Mouse (Mus musculus) midbrain, embryonic 11.5 days (tissue): ENCODE measurements around the gene Fbxo48. TPM values are rescaled to one million over a fixed set of nuclear protein-coding genes. Genes with fewer than 3 reads are reported as not detected.

Source experiments
- ATAC-seq: fragments of 200-750 bp; cut with Nextera tagmentation; 2 replicates; pipeline ENCODE4 v1.8.0; 2017; ENCODE audit warnings: moderate TSS enrichment, moderate library complexity; ENCODE audit not compliant: low FRiP score
- DNase-seq: peaks from one replicate; pipeline ENCODE4 v3.0.0; 2015; ENCODE audit warnings: low spot score; ENCODE audit errors: missing footprints
- H3K27ac ChIP-seq: fragments of 300-500 bp; sonication (generic); 2 replicates; pipeline ENCODE4 v1.5.1; 2014; ENCODE audit warnings: low read depth, low read length
- H3K27me3 ChIP-seq: fragments of 300-500 bp; sonication (generic); 2 replicates; pipeline ENCODE4 v1.6.1; 2014; ENCODE audit warnings: mild to moderate bottlenecking, low read length, moderate library complexity, mixed read lengths; ENCODE audit not compliant: control insufficient read depth, insufficient read depth
- H3K36me3 ChIP-seq: fragments of 300-500 bp; sonication (generic); 2 replicates; pipeline ENCODE4 v1.6.1; 2014; ENCODE audit warnings: mild to moderate bottlenecking, low read length, moderate library complexity, mixed read lengths; ENCODE audit not compliant: control insufficient read depth, insufficient read depth
- H3K4me1 ChIP-seq: fragments of 300-500 bp; sonication (generic); 2 replicates; pipeline ENCODE4 v1.6.1; 2014; ENCODE audit warnings: low read length; ENCODE audit not compliant: control insufficient read depth, insufficient read depth
- H3K4me2 ChIP-seq: fragments of 300-500 bp; sonication (generic); 2 replicates; pipeline ENCODE4 v1.6.1; 2014; ENCODE audit warnings: mild to moderate bottlenecking, moderate library complexity
- H3K4me3 ChIP-seq: fragments of 300-500 bp; sonication (generic); 2 replicates; pipeline ENCODE4 v1.5.1; 2014; ENCODE audit warnings: low read depth, low read length
- H3K9ac ChIP-seq: fragments of 300-500 bp; sonication (generic); 2 replicates; pipeline ENCODE4 v1.6.1; 2014; ENCODE audit warnings: low read length
- H3K9me3 ChIP-seq: fragments of 300-500 bp; sonication (generic); 2 replicates; pipeline ENCODE4 v1.6.1; 2016; ENCODE audit warnings: low read length; ENCODE audit not compliant: control insufficient read depth
- whole genome bisulfite sequencing: fragments of 180-500 bp; shearing (Covaris S2); extraction: QIAGEN DNeasy Blood & Tissue Kit; methylation state at CpG from one replicate; pipeline ENCODE4 v1.1.7; 2014; 5-methylcytosine and 5-hydroxymethylcytosine counted together
- polyA plus RNA-seq: library from polyadenylated mRNA; unstranded; fragments of >200 nt; fragmentation: Nextera tagmentation; extraction: Ambion mirVana; gene quantifications from 2 replicates; pipeline ENCODE4 v1.2.1, GENCODE M21; 2014

Fbxo48 gene
- polyA plus RNA-seq, 1 experiment from 2014 or later: 2.4 TPM

- DNase-seq: no peak
- H3K4me3 ChIP-seq: no peak overlapping the region
- no peaks in the 10 kb centered on the region for H3K36me3 ChIP-seq
- H3K4me1 ChIP-seq: no peaks in the 10 kb centered on the region
- 88% methylated on average over 6 of the region's 6 CpGs for WGBS
- no peak for ATAC-seq
- no peak overlapping the region for H3K27ac ChIP-seq
- H3K9me3 ChIP-seq: no peaks in the 10 kb centered on the region
- H3K9ac ChIP-seq: no peak overlapping the region
- no peak overlapping the region for H3K4me2 ChIP-seq
- H3K27me3 ChIP-seq: no peaks in the 10 kb centered on the region
Observed at GRCm38 (mm10) chr11:16957030-16957429, 5.9 kb downstream of the Fbxo48 start.

- Histone ChIP-seq H3K9ac (no peak overlapping the region), H3K4me2 (no peak overlapping the region), H3K27me3 (no peaks in the 10 kb centered on the region), H3K4me3 (no peak overlapping the region), H3K9me3 (no peaks in the 10 kb centered on the region), H3K27ac (no peak overlapping the region), H3K4me1 (no peaks in the 10 kb centered on the region), H3K36me3 (no peaks in the 10 kb centered on the region)
- DNase-seq (no peak), ATAC-seq (no peak)
- 91% methylated on average over 1 of the region's 1 CpGs for WGBS
Observed at GRCm38 (mm10) chr11:16958520-16958919, 7.3 kb downstream of the Fbxo48 start.

DNA sequence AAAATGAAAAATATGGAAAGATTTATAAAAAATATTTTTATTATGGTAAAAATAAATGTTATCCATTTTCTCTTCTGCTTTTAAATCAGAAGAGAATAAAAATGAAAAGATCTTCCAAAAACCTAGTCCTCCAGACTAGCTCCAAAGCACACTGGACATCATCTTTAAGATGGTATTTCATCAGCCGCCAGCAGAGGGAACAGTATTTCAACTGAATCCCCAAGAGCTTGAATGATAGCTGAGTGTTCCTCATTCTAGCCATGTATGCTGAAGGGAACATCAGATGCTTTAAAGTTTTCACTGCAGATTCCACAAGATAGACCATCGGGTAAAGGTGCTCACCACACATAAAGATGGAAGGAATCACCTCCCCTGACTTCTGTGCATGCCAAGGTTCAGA is 16.6 kb downstream of the Fbxo48 start:
- H3K4me3 ChIP-seq: no peak overlapping the region
- H3K36me3 ChIP-seq: no peaks in the 10 kb centered on the region
- WGBS: 42% methylated on average over 2 of the region's 2 CpGs
- no peaks in the 10 kb centered on the region for H3K9me3 ChIP-seq
- no peaks in the 10 kb centered on the region for H3K4me1 ChIP-seq
- peak; percentile 61; the same call in 1 of the 2 replicates for ATAC-seq
- H3K27me3 ChIP-seq: no peaks in the 10 kb centered on the region
- no peak overlapping the region for H3K9ac ChIP-seq
- DNase-seq: no peak
- H3K27ac ChIP-seq: no peak overlapping the region
- H3K4me2 ChIP-seq: no peak overlapping the region

- 81% methylated on average over 2 of the region's 2 CpGs for WGBS
- Histone ChIP-seq H3K4me3 (no peak overlapping the region), H3K4me2 (no peak overlapping the region), H3K4me1 (no peaks in the 10 kb centered on the region), H3K9ac (no peak overlapping the region), H3K27me3 (no peaks in the 10 kb centered on the region), H3K36me3 (no peaks in the 10 kb centered on the region), H3K9me3 (no peaks in the 10 kb centered on the region), H3K27ac (no peak overlapping the region)
- ATAC-seq: no peak
- no peak for DNase-seq
Observed at GRCm38 (mm10) chr11:16969650-16970049, 18.5 kb downstream of the Fbxo48 start.

- H3K4me3 ChIP-seq: no peak overlapping the region
- H3K27me3 ChIP-seq: no peaks in the 10 kb centered on the region
- 87% methylated on average over 3 of the region's 3 CpGs for WGBS
- no peaks in the 10 kb centered on the region for H3K9me3 ChIP-seq
- ATAC-seq (no peak), DNase-seq (no peak)
- H3K36me3 ChIP-seq: no peaks in the 10 kb centered on the region
- no peak overlapping the region for H3K4me2 ChIP-seq
- H3K9ac ChIP-seq: no peak overlapping the region
- no peaks in the 10 kb centered on the region for H3K4me1 ChIP-seq
- no peak overlapping the region for H3K27ac ChIP-seq
Observed at GRCm38 (mm10) chr11:16972027-16972426, 20.9 kb downstream of the Fbxo48 start.

- no peak overlapping the region for H3K27ac ChIP-seq
- no peak overlapping the region for H3K4me3 ChIP-seq
- H3K9me3 ChIP-seq: no peaks in the 10 kb centered on the region
- DNase-seq (no peak), ATAC-seq (no peak)
- WGBS: 86% methylated on average over 1 of the region's 1 CpGs
- H3K4me2 ChIP-seq: no peak overlapping the region
- no peaks in the 10 kb centered on the region for H3K27me3 ChIP-seq
- H3K4me1 ChIP-seq: no peaks in the 10 kb centered on the region
- H3K36me3 ChIP-seq: no peaks in the 10 kb centered on the region
- no peak overlapping the region for H3K9ac ChIP-seq
Observed at GRCm38 (mm10) chr11:16973086-16973485, 21.9 kb downstream of the Fbxo48 start.

GRCm38 (mm10) chr11:16976937-16977336 is 25.8 kb downstream of the Fbxo48 start:
- 84% methylated on average over 4 of the region's 4 CpGs for WGBS
- DNase-seq: no peak
- Histone ChIP-seq H3K36me3 (no peaks in the 10 kb centered on the region), H3K4me1 (no peaks in the 10 kb centered on the region), H3K9me3 (no peaks in the 10 kb centered on the region), H3K4me3 (no peak overlapping the region), H3K9ac (no peak overlapping the region), H3K27me3 (no peaks in the 10 kb centered on the region), H3K4me2 (no peak overlapping the region), H3K27ac (no peak overlapping the region)
- no peak for ATAC-seq

DNA sequence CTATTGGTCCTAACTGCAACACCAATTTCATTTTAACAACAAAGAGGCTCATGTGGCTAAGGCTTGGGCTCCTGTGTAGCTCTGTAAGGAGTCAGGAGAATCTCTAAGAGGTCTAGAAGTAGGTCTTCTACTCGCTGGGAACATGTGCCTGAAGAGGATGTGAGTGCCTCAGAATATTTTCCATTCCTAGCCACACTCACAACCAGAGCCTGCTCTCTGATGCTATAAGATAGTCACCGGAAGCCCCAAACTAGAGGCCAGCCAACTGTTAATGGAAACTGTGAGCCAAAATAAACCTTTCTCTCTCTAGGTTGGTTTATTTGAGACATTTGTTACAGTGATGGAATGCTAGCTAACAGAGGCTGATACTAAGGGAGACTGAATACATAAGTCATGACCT is 26.4 kb downstream of the Fbxo48 start:
- no peak for ATAC-seq
- WGBS: 78% methylated on average over 2 of the region's 2 CpGs
- H3K36me3 ChIP-seq: no peaks in the 10 kb centered on the region

DNA sequence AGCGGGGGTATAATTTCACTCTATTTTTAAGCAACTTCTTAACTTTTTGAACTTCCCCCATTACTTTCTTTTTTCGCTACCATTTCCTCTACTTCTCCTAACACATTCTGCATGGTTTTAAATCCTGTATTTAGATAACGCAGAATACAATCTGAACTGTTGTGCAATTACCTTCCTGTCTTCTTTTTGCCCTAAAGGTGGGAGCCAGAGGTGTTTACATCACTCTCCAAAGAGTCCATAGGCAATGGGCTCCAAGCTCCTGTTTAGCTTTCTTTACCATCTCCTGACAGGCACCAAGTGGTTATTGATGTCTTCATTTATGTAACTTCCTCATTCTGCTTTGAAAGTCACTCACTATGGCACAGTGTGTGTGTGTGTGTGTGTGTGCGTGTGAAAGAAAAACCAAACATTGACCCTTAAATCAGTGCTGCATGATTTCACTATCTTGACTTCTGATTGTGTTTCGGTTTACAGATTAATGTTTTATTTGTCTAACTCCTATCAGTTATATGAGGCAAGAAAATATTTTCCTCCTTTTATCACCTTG is 27.1 kb downstream of the Fbxo48 start:
- Histone ChIP-seq H3K4me1 (no peaks in the 10 kb centered on the region), H3K27ac (no peak overlapping the region), H3K27me3 (no peaks in the 10 kb centered on the region), H3K4me2 (no peak overlapping the region), H3K9me3 (no peaks in the 10 kb centered on the region), H3K4me3 (no peak overlapping the region), H3K9ac (no peak overlapping the region), H3K36me3 (no peaks in the 10 kb centered on the region)
- 90% methylated on average over 5 of the region's 5 CpGs for WGBS
- no peak for DNase-seq
- ATAC-seq: no peak

More for the DNA sequence above, 26.4 kb downstream of the Fbxo48 start:
- H3K27me3 ChIP-seq: no peaks in the 10 kb centered on the region
- DNase-seq: no peak
- no peak overlapping the region for H3K9ac ChIP-seq
- H3K4me1 ChIP-seq: no peaks in the 10 kb centered on the region
- H3K9me3 ChIP-seq: no peaks in the 10 kb centered on the region
- H3K27ac ChIP-seq: no peak overlapping the region
- no peak overlapping the region for H3K4me3 ChIP-seq
- no peak overlapping the region for H3K4me2 ChIP-seq
